Mouse (Mus musculus): ENCODE measurements at regions not wholly inside any gene's neighbourhood (a gene's known extent, or its start where the extent isn't known, plus 50 kb on each side); places are given as distances from the start of the nearest gene placed in this dataset.

GRCm38 (mm10) chr8:12504240-12504639 lies 68.6 kb upstream of the Spaca7 start:
- no peak for DNase-seq

GRCm38 (mm10) chr8:12504777-12505176 lies 68.1 kb upstream of the Spaca7 start:
- DNase-seq, result no peak

GRCm38 (mm10) chr8:12510233-12510632 lies 62.6 kb upstream of the Spaca7 start:
- no peak for DNase-seq

GRCm38 (mm10) chr8:12513042-12513441 lies 59.8 kb upstream of the Spaca7 start:
- no peak for DNase-seq

- no peak for DNase-seq
These were observed 58.7 kb upstream of the Spaca7 start for GRCm38 (mm10) chr8:12514138-12514537.

GRCm38 (mm10) chr8:12521636-12522035 lies 51.2 kb upstream of the Spaca7 start:
- DNase-seq, result no peak

Data from kidney, adult 11 months (tissue).